Mouse (Mus musculus) embryonic fibroblast, embryonic 13.5 days (primary cell): ENCODE data around the gene Edem1. TPM values are rescaled to one million over a fixed set of nuclear protein-coding genes. Genes with fewer than 3 reads are reported as not detected.

Experiments
- H3K27ac ChIP-seq: 2 replicates; pipeline ENCODE4 v1.5.1; 2012; ENCODE audit warnings: low read length, control low read depth, inconsistent platforms; ENCODE audit not compliant: insufficient read depth
- H3K4me1 ChIP-seq: 2 replicates; pipeline ENCODE4 v1.6.1; 2011; ENCODE audit warnings: low read length; ENCODE audit not compliant: control insufficient read depth, insufficient read depth
- H3K4me3 ChIP-seq: 2 replicates; pipeline ENCODE4 v1.5.1; 2011; ENCODE audit warnings: mild to moderate bottlenecking, control low read depth, low read length; ENCODE audit not compliant: insufficient read depth
- CTCF ChIP-seq: IDR thresholded peaks from 2 replicates; pipeline ENCODE4 v1.5.1; 2011; ENCODE audit warnings: mild to moderate bottlenecking, control low read depth, low read length, moderate library complexity, borderline replicate concordance; ENCODE audit not compliant: insufficient read depth
- POLR2A ChIP-seq: IDR thresholded peaks from 2 replicates; pipeline ENCODE4 v1.6.1; 2011; ENCODE audit warnings: low read depth, mild to moderate bottlenecking, control low read depth, low read length, moderate library complexity
- polyA plus RNA-seq: library from polyadenylated mRNA; stranded (reverse); fragments of >200 nt; gene quantifications from 2 replicates; pipeline ENCODE4 v1.2.4, GENCODE M21; 2011; ENCODE audit warnings: low read depth; ENCODE audit not compliant: missing spikeins, insufficient read length

Edem1 gene
- polyA plus RNA-seq, 1 experiment = 107 TPM

DNA sequence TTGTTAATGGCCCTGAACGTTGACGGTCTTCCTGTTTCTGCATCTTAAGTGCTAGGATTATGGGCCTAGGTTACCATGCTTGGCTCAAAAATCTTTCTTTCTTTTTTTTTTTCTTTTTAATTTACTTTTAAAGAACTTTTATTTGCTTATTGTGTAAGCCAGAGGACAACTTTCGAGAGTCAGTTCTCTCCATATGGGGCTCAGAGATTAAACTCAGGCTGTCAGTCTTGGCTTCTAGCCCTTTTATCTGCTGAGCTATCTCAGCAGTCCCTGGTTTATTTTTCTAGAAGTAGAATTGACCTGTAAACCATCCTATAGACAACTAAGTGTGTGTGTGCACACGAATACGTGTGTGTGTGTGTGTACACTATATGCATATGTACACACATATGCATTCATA is 64.1 kb downstream of the Edem1 start:
- Histone ChIP-seq H3K4me3 (no peak overlapping the region), H3K4me1 (no peaks in the 10 kb centered on the region; the same call in 1 of the 2 replicates), H3K27ac (no peak overlapping the region)
- TF ChIP-seq POLR2A (no peak), CTCF (no peak)

DNA sequence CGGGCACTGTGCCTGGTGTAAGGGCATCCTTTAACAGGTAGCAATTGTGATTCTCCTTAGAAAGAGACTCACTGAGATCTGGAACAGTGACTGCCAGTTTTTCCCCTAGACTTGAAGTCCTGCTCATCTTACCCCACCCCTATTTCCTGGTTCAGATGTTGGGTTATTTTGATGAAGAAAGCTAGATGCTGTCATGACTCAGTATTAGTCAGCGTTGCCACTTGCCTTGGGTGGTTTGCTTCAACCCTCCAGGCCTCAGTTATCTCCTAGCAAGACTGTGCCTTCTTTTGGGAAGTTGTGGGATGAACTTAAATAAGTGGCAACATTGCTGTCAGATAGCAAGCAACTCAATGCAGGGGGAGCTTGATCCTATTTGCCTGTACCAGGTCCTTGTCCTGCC is 66.7 kb downstream of the Edem1 start:
- Histone ChIP-seq H3K4me1 (no peaks in the 10 kb centered on the region; the same call in 1 of the 2 replicates), H3K27ac (no peak overlapping the region), H3K4me3 (no peak overlapping the region)
- TF ChIP-seq POLR2A = no peak
- TF ChIP-seq CTCF = no peak

DNA sequence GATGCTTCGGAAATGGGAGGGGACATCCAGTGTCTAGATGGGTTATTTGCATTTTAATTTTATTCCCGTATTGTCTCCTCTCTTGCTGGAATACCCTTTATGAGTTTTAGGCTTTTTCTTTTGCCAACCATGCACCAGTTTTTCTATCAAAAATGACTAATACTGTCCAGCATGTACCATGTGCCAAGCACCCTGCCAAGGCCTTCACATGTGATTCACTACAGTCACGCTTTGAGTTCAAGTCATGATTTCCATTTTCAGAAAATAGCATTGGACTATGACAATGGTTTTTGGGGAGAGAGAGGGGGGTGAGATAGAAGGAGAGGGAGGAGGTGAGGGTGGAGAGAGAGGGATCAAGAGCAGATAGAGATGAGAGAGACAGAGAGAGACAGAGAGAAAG is 67.5 kb downstream of the Edem1 start:
- no peak overlapping the region for H3K4me3 ChIP-seq
- TF ChIP-seq CTCF = no peak
- TF ChIP-seq POLR2A = no peak
- no peaks in the 10 kb centered on the region; the same call in 1 of the 2 replicates for H3K4me1 ChIP-seq
- H3K27ac ChIP-seq = no peak overlapping the region

DNA sequence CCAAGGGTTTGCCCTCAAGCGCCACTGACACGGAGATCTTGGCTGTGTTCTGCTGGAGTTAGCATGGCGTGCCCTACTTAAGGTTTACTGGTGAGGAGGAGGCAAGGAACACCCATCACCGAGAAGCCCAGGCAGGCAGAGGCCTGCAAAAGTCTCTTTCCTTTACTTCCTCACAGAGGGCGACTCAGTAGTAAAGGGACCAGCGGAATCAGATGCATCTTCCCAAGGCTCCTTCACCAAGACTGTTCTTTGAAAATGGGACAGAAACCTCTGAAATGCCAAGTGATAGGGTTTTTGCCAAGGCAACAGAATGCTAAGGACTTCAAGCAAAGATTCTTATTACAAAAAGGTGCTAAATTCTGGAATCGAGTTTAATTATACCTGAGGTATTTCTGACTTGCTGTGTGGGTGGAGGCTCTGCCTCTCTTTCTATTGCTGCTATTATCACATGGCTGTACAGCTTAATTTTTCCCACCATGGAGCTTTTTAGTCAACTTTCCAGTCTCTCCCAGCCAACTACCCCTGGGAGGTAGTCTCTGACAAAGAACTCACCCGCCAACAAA is 68.2 kb downstream of the Edem1 start:
- H3K4me1 ChIP-seq = no peaks in the 10 kb centered on the region; the same call in 1 of the 2 replicates
- TF ChIP-seq CTCF (no peak), POLR2A (no peak)

DNA sequence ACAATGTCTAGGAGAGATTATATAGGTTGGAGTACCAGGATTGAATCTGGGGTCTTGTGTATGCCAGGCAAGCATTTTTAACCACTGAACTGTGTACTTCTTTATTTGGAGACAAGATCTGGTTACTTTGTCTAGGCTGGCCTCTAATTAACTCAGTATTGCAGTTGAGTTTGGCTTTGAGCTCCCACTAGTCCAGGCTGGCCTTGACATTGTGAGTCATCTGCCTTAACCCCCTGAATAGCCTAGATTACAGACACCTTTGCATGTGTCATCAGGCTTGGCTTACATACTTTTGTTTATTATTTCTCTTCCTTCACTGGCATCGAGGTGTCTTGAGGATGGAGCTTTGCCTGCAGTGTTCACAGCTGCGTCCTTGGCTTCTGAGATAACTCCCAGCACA is 70.8 kb downstream of the Edem1 start:
- Histone ChIP-seq H3K4me3 (no peak overlapping the region), H3K27ac (no peak overlapping the region), H3K4me1 (no peaks in the 10 kb centered on the region; the same call in 1 of the 2 replicates)
- TF ChIP-seq CTCF (no peak), POLR2A (no peak)

More for the DNA sequence above, 68.2 kb downstream of the Edem1 start:
- H3K27ac ChIP-seq = no peak overlapping the region
- H3K4me3 ChIP-seq = no peak overlapping the region

DNA sequence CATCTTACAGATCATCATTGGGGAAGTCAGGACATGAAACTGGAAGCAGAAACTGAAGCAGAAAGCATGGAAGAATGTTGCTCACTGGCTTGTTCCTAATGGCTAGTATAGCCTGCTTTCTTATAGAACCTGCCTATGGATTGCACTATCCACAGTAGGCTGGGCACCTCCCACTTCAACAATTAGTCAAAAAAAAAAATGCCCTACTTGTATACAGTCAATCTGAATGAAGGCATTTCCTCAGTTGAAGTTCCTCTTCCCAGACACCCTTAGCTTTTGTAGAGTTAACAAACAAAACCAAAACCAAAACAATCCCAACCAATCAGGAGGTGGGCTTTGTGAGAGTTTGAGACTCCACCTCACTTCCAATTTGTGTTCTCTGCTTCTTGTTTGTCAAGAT is 73.7 kb downstream of the Edem1 start:
- no peak overlapping the region for H3K4me3 ChIP-seq
- H3K27ac ChIP-seq = no peak overlapping the region
- TF ChIP-seq CTCF (no peak), POLR2A (no peak)
- H3K4me1 ChIP-seq = no peaks in the 10 kb centered on the region

DNA sequence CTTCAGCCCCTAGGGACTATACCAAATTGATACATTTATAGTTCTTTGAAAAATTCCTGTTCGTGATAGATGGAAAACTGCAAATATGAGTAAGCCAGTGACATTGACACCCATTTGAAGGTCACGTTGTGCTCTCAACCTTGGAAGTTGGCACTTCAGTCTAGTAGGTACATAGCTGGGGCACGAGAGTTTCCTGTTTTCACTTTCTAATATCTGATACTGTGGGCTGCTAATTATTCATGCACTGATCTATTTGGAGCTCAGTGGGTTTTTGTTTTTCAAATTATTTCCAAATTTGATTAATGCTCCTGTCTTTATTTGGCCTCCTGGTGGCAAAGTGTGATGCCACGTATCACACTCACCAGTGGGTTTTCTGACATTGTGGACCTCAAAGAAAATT is 74.8 kb downstream of the Edem1 start:
- Histone ChIP-seq H3K4me1 (no peaks in the 10 kb centered on the region), H3K4me3 (no peak overlapping the region), H3K27ac (no peak overlapping the region)
- TF ChIP-seq CTCF (no peak), POLR2A (no peak)

DNA sequence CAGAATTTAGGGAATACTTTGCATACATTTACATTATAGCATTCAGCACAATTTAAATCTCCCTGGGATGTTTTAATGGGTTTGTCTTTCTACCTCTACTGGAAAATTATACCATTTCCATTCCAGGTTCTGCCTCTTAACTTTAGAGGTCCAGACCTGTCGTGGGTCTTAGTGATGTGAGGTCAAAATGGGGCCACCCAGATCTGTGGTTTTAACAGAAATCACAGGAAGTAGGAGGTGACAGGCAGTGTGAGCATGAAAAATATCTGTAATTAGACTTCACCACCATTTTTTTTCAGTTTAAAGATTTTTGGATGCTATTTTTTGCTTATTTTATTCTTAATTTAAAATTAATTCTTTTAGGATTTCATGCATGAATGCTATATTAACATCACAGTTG is 78.1 kb downstream of the Edem1 start:
- H3K27ac ChIP-seq = no peak overlapping the region
- no peak for TF ChIP-seq POLR2A
- no peak for TF ChIP-seq CTCF

More for the DNA sequence above, 78.1 kb downstream of the Edem1 start:
- Histone ChIP-seq H3K4me1 (no peaks in the 10 kb centered on the region), H3K4me3 (no peak overlapping the region)

Other genes starting within 250 kb of the Edem1 start
- 57.1 and 61.3 TPM in 2 replicates for gene Bhlhe40, start 168.0 kb upstream of the Edem1 start, polyA plus RNA-seq
- 123 and 164 TPM in 2 replicates for gene Arl8b, start 45.5 kb upstream of the Edem1 start, polyA plus RNA-seq